Mouse (Mus musculus) induced T-regulatory cell, adult 2 months (primary cell): ENCODE measurements around the gene 1700017N19Rik.
"Not testable (repeated sequence)": the region's sequence is repeated elsewhere in the genome, so short reads cannot be mapped to it uniquely, and the experiment has no call there.

Experiments used
- DNase-seq: peaks from one replicate; pipeline ENCODE4 v3.0.0-alpha.2; 2012; ENCODE audit warnings: low read depth

Gene 1700017N19Rik

DNA sequence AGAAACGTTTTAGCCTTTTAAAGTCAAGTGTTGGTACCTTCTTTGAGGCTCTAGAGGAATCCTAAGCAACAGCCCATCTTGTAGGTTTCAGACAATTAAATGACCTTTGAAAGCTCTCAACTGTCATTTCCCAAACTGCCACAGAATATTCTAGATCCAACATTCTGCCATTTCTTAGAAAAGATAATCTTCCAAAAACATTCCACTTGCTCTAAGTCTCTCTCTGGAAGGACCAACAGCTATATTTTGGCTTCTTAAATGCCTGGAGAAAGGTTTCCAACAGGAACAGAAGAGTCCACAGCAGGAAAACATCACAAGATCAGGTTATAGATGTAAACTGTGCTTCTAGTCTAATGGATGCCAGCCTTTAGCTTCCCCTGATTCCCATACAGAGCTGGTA, at the start of gene 1700017N19Rik, which contains the start of gene 4930430F08Rik:
TSS of gene 1700017N19Rik (plus strand) at position 162 of the 400 bp plus-strand sequence.
TSS of gene 4930430F08Rik (minus strand) at position 101 of the 400 bp plus-strand sequence.
- peak; percentile 4 for DNase-seq

- DNase-seq: no peak
Observed at GRCm38 (mm10) chr10:100556566-100557175, 33.6 kb upstream of the 1700017N19Rik start.

DNA sequence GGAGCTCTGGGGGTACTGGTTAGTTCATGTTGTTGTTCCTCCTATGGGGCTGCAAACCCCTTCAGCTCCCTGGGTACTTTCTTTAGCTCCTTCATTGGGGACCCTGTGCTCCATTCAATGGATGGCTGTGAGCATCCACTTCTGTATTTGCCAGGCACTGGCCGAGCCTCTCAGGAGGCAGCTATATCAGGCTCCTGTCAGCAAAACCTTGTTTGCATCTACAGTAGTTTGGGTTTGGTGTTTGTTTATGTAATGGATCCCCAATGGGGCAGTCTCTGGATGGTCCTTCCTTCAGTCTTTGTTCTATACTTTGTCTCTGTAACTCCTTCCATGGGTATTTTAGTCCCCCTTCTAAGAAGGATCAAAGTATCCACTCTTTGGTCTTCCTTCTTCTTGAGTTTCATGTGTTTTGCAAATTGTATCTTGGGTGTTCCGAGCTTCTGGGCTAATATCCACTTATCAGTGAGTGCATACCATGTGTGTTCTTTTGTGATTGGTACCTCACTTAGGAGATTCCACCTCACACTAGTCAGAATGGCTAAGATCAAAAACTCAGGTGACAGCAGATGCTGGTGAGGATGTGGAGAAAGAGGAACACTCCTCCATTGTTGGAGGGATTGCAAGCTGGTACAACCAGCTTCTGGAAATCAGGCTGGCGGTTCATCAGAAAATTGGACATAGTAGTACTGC, 29.9 kb upstream of the 1700017N19Rik start:
- not testable (repeated sequence) for DNase-seq

DNA sequence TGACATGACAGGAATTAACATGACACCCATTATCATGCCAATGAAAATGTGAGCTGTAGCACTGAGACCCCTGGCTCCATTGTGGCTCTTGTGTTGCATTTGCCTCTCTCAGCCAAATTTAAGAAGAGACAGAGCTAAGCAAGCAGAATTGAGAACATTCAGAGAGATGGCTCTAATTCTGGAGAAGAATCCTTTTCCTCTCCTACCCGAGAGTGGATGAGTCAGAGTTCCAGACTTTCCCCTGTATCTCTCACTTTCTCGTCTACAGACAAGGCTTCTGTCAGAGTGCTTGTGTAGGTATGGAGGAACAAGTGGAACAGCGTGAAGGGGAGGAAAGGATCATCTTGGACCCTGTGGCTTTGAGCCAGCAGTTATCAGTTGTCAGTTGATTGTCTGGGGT, 26.2 kb upstream of the 1700017N19Rik start:
- DNase-seq: no peak

- DNase-seq: no peak
Observed at GRCm38 (mm10) chr10:100571707-100572106, 18.6 kb upstream of the 1700017N19Rik start.

DNA sequence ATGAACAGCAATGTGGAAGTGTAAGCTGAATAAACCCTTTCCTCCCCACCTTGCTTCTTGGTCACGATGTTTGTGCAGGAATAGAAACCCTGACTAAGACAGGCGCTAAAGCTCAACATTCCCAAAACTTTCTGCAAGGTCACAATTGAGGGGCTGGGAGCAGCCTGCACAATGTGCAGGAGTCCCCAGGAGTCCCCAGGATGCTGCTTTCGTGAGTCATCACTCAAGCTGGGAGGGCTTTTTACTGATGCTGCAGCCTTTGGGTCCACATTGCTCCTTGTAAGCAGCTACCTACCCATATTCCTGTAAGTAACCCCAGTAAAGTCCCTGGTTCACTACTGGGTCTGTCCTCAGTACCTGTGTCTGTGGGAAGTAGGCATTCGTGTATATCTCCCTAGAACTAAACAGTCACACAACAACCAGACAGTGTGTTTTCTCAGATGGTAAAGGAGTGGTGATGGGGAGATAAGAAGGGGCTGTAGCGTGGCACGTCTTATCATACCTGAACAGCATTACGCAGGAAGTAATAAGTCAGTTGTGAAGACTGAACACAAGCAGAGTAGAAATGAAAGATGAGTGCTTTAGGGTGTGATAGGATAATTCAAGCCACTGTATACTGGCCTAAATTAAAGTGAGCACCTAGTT, 15.7 kb upstream of the 1700017N19Rik start:
- DNase-seq: no peak

DNA sequence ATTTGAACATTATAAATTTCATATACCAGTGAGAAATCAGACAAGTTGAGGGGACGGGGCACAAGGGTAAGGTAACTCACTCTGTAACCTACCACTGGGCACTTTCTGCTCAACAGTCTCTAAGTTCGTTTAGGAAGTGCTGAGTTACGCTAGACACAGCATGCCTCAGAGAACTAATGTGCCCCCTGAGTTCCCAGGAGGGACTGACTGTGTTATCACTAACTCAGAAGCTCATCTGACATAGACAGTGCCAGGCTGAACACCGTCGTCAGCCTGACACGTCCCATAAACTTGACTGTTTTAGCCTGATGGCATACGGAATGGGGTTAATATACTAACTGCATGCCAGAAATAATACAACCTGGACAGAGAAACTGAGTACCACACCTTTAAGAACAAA, 15.0 kb upstream of the 1700017N19Rik start:
- no peak for DNase-seq

- DNase-seq: no peak
Observed at GRCm38 (mm10) chr10:100584178-100584577, 6.1 kb upstream of the 1700017N19Rik start.

- no peak for DNase-seq
Observed at GRCm38 (mm10) chr10:100588524-100588923, 1.8 kb upstream of the 1700017N19Rik start.

DNA sequence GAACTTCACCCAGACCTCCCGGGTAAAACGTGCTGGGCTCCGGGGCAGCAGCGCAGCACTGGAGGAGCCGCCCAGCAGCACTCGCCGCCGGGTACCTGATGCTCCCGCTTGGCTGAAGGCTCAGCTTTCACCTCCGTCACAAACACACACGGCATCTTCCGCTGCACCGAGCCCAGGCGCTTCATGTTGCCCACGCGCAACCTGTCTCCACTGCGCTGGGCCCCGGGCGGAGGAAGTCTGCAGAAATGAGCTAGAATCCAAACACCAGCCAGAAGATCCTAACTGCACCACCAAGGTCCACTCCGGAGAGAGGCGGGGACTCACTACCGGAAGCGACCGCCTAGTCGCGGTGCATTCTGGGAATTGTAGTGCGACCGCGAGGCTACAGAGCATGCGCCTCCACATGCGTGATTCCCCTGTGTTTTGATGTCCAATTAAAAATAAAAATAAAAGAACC, 1.3 kb upstream of the 1700017N19Rik start:
- DNase-seq: peak; percentile 92

- DNase-seq: no peak
Observed at GRCm38 (mm10) chr10:100598339-100598738, 8.1 kb downstream of the 1700017N19Rik start.

DNA sequence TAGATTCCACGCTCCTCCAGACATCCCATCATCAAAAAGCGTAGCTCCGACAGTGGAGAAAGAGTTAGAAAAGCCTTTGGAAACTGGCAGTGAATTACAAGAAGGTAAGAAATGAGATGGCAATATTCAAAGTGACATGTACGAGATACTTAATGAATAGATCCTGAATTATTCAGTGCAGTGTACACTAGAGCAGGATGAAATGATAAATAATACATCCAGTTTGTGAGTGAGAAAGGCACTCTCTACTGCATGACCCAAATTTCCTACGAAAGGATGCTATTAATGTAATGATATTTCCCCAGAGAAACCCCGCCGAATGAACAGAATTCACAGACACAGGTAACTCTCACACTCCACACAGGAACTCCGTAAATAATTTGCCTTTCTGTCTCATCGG, 13.2 kb downstream of the 1700017N19Rik start:
- DNase-seq: no peak

DNA sequence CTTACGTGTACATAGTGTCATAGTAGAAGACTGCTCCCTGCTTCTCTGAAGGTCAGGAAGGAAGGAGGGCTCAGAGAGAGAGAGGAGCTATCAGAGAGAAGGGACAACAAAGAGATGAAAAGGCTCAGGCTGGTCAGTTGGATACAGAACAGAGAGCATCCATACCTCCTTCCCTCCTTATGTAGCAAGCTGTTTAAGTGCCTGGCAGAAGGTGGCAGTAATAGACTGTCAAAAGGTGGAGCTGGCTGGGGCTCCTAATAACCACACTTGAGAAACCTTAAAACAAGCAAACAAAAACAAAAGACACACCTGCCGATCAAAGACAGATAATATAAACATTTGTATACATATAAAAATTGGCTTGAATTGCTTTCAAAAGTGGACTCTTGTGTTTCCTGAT, 14.0 kb downstream of the 1700017N19Rik start:
- DNase-seq: no peak

DNA sequence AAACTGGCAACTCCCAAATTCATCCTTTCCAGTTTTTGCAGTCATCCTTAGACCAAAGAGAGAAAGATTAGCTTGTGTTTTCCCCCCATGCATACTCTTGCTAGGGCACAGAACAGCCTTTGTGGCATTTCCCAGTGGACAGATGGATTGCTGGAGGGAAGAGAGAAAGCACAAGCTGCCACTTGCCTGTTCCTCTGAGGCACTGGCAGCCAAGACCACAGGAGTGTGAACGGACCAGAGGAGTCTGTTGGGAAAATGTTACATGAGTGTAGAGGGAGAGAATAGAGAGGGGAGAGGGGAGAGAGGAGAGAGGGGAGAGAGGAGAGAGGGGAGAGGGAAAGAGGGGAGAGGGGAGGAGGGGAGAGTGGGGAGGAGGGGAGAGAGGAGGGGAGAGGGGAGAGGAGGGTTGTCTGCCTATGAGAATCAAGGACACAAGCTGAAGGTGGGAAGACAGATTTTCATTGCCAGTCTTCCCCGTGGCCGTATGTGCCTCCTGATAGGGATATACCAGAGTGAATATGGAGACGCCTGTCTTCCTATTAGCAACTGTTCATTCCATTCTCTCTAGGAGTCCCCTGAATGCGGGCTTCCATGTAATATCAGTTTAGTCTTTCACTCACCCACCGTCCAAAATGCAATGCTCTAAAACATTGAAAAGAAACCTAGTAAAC, 27.1 kb downstream of the 1700017N19Rik start:
- DNase-seq: no peak

DNA sequence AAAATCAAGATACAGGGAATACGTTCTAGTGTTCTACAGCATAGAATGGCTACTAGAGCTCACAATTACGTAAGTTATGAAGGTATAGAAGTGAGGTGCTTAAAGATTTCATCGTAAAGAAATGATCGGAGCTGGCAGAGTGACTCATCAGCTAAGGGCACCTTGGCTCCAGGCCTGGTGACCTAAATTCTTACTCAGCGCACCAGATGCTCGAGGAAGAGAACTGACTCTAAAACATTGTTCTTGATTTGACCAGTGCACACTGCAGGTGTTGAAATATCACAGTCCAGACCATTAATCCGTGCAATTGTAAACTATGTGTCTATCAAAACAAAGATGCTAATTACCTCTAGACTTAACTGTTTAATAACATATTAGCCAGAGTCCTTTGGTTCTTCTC, 29.2 kb downstream of the 1700017N19Rik start:
- no peak for DNase-seq

DNA sequence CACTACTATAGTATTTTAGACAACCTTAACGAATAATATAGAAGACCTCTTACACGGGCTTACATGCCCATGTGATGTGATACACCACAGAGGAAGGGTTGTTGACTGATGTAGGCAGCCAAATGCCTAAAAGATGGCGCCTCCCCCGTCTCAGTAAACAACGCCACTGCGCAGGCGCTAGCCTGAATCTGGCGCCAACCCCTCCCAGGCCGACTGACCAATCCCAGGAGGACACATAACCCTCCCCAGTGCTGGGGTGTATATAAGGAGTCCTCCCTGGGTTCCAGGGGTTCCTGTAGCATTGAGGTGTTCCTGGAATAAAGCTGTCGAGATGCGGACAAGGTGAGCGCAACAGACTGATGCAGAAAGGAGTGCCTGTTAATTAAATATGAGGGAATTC, 29.8 kb downstream of the 1700017N19Rik start:
- no peak for DNase-seq

DNA sequence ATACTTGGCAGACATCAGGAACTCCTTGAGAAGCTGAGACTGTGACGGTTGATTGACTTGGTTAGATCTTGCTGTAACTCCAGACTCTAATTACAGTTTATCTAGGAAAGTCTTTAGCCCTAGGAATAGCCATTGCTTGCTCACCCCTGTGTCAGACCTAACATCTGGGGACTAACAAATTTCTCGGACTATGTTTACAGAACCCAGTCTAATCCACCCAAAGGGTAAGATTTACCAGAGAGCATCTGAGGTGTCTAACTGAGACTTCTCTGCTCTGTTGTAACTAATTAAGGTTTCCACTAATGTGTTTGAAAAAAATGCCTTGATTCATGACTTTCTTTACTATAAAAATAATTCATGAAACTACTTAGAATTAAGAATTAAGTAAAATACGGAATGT, 32.2 kb downstream of the 1700017N19Rik start:
- no peak for DNase-seq

- DNase-seq: peak; percentile 56
Observed at GRCm38 (mm10) chr10:100629762-100630438, 39.6 kb downstream of the 1700017N19Rik start.

DNA sequence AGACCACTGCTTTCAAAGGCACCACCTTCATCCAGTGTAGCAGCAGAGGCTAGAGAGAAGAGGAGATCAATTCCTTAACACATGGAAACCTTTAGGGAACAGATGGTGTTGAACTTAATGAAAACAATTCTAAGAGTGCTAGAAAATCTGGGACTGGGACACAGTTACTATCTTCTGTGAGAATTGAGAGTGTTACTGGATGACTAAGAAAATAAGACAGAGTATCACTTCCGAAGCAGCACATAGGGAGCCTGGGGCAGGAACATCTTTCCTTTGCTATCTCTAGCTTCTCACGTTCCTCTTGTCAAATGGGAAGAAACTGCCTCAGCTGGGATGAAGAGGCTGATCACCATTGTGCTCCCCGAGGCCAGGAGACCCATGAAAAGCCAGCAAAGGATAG, 52.6 kb downstream of the 1700017N19Rik start:
- DNase-seq: no peak

GRCm38 (mm10) chr10:100645331-100645935, 55.1 kb downstream of the 1700017N19Rik start:
- no peak for DNase-seq

DNA sequence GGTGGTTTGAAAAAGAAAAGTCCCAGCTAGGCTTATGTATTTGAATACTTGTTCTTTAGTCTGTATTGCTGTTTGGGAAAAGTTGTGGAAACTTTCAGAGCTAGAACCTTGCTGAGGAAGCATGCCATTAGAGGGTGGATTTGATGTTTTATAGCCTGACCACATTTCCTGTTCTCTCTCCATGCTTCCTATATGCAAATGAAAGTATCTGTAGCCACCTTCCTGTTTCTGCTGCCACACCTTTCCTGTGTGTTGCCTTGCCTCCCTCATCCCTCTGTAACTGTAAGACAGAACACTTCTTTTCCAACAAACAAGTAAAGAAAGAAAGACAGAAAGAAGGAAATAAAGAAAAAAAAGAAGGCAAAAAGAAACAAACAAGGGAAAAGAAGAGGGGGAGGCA, 63.9 kb downstream of the 1700017N19Rik start:
- DNase-seq: no peak
